Mouse (Mus musculus) erythroblast, adult 5-6 weeks (primary cell): ENCODE data around the gene Slc4a2. TPM values are rescaled to one million over a fixed set of nuclear protein-coding genes. Genes with fewer than 3 reads are reported as not detected.
A peak's percentile ranks its signal among the peaks of the same experiment; 100 is the strongest.

ENCODE experiments used
- ATAC-seq: replicated peaks from 2 replicates; pipeline ENCODE4 v1.8.0; 2016; ENCODE audit warnings: moderate number of reproducible peaks, mild to moderate bottlenecking, moderate TSS enrichment, inconsistent platforms; ENCODE audit not compliant: poor library complexity, low FRiP score, severe bottlenecking
- total RNA-seq, 2 experiments: library from RNA; stranded (forward) in 1 of 2; stranded (reverse) in 1 of 2; fragments of 150-400 nt in 1 of 2; fragments of 200-764, 138-1000 nt in 1 of 2; gene quantifications; 2 replicates each; pipeline versions ENCODE4 v1.2.3 to v1.2.4; 2015 to 2017; ENCODE audit warnings: low replicate concordance in 2 of 2

Slc4a2 gene
- total RNA-seq (2015; ENCODE audit: low replicate concordance) = 1.7 and 16.1 TPM in 2 replicates
- total RNA-seq (2017; ENCODE audit: low replicate concordance) = 6.3 and 15.9 TPM in 2 replicates

DNA sequence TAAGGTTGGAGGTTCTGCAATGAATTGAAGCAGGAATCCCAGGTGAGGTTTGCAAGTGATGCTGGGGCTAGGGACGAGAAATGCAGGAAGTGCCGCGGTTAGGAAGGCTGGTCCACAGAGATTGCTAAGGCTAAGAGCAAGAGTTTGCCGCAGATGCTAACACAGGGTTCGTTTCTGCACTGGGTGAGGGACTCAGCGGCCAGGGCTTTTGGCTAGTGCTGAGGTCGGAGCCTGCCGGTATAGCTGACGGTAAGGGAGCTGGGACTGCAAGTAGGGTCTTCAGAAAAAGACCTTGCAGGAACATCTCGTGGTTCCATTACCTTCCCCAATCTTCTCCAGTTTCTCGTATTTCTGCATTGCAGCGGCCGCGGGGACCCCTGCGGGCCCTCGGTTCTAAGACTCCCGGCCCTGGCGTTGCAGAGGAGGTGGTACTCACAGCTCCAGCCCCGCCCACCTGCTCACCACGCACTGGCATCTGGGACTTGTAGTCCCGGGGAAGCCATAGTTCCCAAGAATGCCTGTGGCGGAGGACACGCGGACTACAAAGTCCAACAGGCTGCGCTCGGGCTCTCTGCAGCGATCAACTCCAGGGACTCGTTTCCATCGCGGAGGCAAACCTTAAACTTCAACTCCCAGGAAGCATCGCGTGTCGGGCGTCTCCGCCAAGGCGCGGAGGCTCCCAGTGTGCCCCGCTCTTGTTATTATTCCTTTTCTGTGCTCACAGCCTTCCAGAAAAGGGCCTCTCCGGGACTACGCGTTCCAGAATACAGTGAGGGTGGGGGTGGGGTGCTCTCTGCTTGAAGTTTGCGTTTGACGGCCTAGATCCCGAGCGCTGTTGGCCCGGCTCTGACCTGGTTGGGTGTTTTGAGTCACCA, at the start of gene Slc4a2, which contains the start of gene Cdk5:
Slc4a2 (plus strand) TSS at position 709 of the 875 bp plus-strand sequence.
Cdk5 (minus strand) TSS at position 402 of the 875 bp plus-strand sequence.
- peak; percentile 89 for ATAC-seq

DNA sequence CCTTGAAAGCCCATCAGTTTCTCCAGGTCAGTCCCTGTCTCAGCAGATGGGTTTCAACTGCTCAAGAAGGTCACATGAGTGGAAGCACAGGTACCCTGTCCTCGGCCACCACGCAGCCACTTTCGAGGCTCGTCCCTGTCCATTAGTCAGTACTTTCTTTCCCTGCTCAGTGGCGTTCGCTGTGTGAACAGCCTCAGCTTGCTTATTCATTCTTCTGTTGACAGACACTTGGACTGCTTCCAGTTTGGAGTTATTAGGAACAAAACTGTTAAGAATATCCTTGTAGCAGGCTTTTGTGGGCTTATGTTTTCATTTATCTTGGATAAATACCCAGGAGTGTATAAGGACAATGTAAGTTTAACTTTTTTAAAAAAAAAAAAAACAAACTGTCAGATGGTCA, 49.4 kb upstream of the Slc4a2 start:
- no peak for ATAC-seq

DNA sequence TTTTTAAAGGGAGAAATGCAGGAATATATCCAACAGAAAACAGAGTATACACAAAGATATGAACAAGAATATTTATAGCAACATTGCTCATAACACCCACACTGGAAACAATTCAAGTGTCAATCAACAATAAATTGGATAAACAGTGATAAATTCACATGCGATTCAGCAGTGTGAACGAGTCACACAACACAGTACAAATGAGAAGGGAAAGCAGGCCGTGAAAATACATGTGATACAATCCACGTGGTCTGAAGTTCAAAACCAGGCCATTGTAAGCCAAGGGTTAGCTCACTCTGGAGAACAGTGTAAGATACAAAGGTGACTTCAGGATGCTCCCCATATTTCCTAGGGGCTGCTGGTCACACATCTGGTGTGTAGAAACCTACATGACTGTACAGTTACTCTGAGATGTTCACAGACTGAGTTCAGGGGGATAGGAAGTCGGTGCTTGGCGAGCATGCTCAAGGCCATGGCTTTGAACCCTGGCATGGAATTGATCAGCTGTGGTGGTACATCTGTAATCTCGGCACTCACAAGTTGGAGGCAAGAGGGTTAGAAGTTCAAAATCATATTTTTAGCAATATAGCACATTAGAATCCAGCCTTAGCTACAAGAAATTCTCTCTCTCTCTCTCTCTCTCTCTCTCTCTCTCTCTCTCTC, 48.8 kb upstream of the Slc4a2 start:
- no peak for ATAC-seq

DNA sequence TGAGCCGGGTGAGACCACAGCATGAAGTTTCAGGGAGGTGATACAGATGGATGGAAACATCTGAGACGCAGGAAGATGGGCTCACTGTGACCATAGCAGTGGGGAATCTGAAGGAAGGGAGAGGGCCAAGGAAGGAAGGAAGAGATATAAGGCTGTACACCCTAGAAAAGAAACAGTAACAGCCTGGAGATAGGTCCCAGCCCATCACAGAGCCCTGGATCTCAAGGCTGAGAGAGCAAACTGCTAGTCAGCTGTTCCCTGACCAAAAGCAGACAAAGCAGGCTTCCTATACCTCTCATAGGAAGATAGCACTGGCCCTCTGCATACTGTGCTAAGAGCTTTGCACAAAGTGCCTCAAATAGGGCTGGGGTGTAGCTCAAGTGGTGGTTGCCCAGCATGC, 44.9 kb upstream of the Slc4a2 start:
- ATAC-seq = no peak

DNA sequence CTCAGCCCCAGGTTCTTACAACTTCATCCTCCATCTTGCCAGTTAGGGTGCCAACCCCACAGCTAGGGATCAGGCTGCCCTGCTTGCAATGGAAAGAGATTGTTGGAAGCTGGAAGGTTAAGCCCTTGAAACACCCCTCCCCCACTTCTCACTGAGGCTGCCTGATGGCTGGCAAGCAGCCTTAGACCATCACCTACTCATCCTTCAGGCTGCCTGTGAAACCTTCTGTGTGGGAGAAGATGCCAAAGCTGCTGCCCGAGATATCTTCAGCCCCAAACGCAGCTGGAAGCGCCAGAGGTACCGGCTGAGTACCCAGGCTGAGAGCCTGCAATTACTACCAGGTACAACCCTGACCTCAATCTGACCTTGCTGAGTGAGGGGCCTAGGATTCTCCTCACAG, 44.1 kb upstream of the Slc4a2 start:
- no peak for ATAC-seq

DNA sequence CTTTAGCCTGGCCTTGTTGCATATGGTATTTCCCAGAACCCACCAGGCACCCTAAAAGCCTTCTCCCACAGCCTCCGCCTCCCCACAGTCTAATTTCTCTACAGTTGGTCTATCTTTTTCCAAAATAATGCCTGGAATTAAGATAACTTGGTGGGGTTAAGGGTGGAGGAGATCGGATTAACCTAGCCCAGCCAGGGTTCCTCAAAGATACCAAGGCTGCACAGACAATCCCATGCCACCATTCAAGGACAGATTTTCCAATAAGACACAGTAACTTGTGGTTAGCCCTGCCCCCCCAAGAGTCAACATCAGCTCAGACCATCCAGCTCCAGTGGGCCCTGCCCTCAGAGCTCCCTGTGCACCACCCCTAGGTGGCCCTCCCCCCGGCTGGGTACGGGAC, 43.1 kb upstream of the Slc4a2 start:
- ATAC-seq = no peak

DNA sequence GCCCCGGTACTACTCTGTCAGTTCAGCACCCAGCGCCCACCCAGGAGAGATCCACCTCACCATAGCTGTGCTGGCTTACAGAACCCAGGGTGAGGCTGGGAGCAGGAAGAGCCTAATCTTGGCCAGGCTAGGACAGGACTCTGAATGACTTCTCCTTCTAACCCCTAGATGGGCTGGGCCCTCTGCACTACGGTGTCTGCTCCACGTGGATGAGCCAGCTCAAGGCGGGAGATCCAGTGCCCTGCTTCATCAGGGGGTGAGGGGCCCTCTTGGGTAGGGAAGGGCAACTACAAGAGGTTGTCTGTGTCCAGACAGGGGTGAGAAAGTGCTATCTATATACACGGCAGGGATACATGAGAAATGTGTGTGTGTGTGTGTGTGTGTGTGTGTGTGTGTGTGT, 42.2 kb upstream of the Slc4a2 start:
- no peak for ATAC-seq

DNA sequence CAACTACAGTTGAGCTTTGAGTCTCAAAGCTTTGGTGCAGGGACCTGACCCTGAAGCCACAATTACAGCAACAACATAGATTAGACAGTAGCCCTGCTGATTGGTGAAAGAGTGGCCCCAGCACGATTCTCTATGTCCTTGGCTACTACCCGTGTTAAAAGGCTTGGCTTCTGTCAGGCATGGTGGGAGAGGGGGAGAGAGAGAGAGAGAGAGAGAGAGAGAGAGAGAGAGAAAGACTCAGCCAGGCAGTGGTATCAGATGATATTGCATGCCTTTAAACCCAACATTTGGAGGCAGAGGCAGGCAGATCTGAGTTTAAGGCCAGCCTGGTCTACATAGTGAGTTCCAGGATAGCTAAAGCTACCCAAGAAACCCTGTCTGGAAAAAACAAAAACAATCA, 41.6 kb upstream of the Slc4a2 start:
- ATAC-seq = no peak

DNA sequence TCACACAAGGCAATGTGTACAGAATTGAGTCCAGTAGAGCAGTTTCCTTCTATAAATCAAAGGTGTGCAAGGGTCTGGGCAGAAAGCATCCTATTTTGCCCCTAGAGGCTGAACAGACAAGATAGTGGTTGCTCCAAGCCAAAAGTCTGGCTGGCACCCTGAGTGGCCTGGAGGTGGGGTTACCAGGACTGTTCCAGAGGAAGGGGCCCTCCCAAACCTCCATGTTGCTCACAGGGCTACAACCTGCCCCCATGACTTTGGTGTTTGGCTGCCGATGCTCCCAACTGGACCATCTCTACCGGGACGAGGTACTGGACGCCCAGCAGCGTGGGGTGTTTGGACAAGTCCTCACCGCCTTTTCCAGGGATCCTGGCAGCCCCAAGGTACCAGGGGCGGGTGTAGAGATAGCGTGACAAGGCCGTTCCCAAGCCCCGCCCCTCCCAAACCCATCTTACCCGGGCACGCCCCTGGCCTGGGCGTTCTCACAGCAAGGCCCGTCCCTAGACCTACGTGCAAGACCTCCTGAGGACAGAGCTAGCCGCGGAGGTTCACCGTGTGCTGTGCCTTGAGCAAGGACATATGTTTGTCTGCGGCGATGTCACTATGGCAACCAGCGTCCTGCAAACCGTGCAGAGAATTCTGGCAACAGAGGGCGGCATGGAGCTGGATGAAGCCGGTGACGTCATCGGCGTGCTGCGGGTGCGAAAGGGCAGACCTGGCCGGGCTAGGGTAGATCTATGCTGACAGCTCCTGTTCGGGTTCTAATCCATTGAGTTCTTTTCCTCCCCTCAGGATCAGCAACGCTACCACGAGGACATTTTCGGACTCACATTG, 40.4 kb upstream of the Slc4a2 start:
- ATAC-seq = peak; percentile 84

DNA sequence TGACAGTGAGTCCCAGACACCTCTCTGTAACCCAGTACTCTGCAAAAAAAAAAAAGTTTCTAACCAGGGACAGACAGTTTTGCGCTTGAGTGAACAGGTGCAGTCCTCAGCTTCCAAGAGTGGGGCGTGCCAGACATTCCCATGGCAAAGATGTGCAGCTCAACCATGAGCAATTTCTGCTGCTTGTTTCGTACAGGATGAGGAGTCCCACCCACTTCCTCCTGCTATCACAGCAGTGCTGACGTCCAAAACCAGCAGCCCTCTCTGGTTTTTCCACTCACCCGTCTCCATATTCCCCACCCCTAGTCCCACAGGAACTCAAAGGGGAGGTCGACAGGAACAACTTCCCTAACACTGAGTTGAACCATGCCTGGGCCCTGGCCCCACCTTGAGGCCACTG, 39.2 kb upstream of the Slc4a2 start:
- ATAC-seq = no peak

DNA sequence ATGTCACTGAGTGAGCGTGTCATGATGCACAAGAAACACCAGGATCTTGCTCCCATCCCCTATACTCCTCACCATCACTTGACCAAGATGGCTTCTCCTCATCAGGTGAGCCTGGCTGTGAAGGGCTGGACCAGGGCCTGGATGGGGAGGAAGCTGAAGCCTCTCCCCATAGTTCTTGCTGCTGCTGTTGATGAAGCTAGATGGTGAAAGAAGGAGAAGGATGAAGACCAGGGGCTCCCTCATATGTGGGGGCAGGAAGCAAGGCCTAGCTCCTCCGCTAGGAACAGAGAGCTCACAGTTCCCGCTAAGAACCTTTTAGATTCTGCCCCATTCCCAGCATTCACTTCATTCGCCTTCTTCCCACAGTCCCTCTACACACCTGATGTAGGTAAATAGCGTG, 38.3 kb upstream of the Slc4a2 start:
- no peak for ATAC-seq

DNA sequence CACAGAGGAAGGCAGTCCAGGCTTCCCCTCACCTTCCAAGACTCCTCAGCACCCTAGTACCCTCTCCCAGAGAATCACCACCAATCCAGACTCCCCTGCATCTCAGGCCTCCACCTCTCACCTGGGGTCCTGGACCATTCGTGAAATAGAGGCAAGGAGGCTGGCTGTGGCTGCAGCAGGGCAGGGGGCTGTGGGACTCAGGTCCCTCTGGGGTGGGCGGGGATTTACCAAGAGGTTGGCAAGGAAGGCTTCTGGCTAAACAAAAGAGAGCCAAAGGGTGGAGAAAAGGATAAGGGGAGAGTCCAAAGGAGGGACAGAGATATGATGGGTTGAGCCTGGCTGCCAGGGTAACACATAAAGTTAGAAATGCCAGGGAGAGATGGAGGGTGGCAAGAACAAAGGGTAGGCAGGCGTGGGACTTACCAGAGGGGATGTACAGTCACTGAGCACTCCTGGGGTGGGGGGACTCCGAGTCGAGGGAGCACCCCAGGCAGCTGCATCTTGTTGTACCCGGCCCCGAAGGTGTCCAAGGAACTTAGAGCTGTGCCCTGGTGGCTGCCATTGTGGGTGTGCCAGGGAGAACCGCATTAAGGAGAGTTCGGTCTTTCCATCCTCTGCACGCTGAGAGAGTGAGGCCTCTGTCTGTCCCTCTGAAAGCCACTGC, 37.6 kb upstream of the Slc4a2 start:
- ATAC-seq = no peak

DNA sequence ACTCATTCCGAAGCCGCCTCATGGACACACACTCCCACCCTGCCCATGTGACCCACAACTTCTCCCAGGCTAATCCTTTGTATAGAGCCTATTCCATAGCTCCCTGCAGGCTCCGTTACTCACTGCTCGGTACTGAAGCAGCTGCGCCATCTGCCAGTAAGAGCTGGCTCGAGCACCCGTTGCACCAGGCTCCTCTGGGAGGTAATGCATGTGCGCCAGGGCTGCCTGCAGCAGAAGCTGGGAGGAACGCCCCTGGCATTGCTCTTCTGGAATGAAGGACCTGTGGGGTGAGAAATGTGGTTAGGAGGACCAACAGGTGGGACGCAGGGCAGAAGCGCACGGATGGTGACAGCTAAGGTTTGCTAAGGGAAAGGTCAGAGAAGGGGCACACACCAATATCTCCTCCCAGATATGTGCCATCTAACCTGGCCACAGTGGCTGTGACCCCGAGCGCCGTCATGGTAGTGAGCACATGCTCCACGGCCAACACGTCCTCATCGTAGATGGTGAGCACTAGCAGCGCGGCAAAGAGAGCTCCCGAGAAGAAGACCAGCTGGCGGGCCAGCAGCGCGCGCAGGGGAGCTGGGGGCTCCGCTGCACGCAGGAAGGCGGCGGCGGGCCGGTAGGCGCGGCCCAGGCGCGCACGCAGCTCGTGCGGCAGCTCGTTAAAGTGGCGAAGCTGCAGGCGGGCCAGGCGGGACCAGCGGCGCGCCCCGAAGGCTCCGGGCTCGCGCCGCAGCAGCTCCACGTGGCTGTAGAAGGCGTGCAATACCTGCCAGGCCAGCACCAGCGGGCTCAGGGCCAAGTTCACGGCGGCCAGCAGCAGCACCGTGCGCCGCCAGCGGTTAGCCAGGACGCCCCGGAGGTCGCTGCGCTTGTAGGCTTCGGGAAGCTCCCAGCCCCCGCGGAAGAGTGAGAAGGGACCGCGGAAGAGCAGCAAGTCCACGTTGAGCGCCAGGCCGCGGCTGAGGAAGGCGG, 36.1 kb upstream of the Slc4a2 start:
- ATAC-seq = no peak

DNA sequence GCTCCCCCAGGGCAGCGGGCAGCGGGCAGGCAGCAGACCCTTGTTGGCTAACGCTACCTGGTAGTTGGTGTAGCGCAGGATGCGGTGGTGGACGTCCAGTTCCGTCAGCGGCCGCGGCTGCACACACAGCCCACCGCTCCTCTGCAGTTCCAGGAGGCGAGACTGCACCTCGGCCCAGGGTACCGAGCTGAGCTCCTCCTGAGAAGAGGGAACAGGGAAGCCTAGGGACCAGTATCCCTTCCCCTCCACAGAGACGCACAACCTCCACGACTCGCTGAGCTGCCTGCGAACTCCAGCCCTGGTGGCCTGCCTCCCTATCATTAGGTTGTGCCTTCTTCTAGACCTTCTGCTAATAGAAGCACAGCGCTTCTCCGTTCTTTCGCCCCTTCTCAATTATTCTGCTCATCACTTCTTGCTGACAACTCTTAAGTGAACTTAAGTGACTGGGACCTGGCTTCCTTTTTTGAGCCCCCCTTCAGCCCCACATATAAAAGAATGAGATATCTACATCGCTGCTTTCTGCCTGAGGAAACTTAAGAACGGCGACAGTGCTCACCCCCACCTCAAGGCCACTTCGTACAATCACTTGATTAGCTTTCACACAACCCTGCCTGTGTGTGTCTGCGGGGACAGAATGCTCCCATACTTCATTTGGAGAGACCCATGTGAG, 35.3 kb upstream of the Slc4a2 start:
- no peak for ATAC-seq

DNA sequence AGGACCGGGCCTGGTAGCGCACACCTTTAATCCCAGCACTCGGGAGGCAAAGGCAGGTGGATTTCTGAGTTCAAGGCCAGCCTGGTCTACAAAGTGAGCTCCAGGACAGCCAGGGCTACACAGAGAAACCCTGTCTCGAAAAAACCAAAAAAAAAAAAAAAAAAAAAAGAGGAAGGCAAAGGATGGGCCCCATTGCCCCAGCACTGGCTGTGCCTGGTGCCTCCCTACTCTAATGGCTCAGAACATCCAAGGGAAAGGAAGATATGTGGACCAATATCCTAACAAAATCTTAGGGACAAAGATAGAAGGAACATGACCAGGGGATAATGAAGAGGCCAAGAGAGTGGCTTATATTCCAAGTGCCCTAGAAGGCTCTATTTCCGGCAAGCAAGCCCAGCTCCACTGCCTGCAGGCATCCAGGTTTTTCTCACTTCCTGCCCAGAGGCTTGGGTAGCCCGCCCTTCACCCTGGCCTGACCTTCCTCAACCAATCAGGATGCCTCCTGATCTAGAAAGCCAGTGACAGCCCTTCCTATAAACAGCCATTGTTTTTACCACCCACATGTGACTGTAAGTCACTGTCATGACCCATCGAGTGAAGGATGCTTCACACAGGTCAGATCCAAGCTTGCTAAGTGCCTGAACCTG, 34.5 kb upstream of the Slc4a2 start:
- no peak for ATAC-seq

DNA sequence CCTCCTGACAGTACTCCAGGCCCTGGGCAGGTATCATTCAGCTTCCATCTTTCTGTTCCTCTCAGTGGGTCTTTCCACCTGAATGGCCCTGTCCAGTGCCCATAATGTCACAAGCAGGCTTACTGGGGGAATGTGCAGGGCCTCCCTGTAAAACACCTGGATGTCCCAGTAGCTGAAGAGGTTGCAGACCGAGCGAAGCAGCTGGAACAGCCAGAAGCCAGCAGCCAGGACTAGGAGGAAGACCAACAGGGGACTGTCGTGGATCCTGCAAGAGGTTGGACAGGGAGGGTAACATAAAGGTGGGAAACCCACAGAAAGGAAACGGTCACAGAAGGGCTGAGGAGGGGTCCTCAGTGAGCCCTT, 34.0 kb upstream of the Slc4a2 start:
- no peak for ATAC-seq

DNA sequence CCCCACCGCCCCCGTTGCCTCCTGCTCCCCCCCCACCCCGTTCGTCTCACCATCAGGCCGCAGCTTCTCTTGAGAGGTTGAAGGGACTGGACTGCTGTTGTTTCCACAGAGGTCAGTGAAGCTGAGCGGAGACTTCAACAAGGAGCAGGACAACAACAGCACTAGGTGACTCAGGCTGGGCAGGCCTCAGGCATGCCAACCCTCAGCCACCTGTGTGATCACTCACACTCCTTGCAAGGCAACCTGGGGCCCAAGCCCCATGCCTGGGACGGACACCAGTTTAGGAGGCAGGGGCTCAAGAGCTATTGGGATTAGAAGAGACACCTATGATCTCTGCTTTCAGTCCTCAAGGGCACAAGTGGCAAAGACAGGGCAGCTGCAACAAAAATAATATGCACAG, 31.8 kb upstream of the Slc4a2 start, which contains the start of gene Atg9b:
Atg9b (minus strand) TSS at position 280 of the 400 bp plus-strand sequence.
- ATAC-seq = no peak

DNA sequence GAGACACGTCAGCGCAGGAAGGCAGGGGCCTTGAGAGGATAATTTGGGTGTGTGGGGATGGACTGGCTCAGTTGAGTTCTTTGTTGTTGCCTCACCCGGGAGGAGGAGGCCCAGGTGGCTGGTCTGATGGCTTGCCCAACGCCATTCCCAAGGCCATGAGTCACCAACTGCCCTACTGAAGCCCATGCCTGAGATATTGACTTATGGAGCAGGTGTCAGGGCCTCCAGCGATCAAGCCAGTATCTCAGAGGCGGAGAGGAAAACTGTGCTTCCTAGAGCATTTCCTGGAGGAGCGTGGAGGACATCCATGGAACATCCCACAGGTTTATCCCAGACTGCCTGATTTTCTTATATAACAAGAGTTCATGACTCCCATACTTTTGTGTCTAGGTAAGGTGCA, 30.9 kb upstream of the Slc4a2 start:
- no peak for ATAC-seq
